Mouse (Mus musculus) MEL-GATA-1-ER (cell line): Measurements from ENCODE around the gene Tmem256.
A peak's percentile ranks its signal among the peaks of the same experiment; 100 is the strongest.

Experiments used
- DNase-seq: peaks from one replicate; pipeline ENCODE4 v3.0.0-alpha.2; 2012; ENCODE audit warnings: low read depth; ENCODE audit errors: extremely low read depth

The Tmem256 gene

DNA sequence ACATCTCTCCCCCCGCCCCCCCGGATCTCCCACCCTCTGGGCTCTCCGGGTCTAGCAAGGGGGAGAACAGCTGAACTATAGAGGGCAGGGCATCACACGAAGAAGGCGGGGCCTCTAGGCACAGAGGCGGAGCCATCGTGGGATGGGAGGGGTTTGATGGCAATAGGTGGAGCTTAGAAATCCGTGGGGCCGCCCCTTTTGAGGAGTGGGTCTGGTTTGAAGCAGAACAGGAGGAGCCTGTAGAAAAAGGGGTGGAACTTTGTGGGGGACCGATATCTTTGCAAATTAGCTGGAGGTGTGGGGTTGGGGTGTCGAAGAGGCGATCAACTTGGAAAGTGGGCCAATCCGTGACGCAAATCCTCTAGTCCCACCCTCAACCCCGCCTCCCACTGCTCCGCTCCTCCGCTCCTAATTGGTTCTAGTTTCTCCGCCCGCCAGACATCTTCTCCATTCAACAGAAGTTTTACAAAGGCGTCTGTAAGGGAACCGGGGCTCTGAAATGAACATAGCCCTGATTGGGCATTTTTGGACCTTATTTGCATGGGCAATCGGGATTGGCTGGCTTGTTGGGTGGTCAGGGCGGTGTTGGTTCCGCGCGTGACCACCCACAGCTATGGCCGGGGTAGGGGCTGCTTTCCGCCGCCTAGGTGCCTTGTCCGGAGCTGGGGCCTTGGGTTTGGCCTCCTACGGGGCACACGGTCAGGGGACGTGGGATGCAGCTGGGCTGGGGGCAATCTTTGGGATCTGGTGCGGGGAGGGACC lies at the start of gene Tmem256:
Tmem256 (plus strand) TSS at position 563 of the 762 bp plus-strand sequence.
- DNase-seq = peak; percentile 98

DNA sequence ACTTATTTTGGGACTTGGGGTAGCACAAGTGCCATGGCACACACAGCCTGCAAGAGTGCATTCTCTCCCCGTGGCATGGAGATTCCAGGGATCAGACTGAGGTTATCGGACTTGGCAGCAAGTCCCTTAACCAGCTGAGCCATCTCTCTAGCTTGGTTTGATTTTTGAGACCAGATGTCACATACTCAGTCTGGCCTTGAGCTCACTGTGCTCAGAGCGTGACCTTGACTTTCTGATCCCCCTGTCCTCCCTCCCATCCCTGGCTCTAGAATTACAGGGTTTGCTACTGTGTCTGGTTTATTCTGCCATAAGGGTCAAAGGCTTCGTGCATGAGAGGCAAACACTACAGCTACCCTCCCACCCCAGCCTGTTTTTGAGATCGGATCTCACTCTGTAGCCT lies 48.9 kb upstream of the Tmem256 start:
- DNase-seq = no peak

DNA sequence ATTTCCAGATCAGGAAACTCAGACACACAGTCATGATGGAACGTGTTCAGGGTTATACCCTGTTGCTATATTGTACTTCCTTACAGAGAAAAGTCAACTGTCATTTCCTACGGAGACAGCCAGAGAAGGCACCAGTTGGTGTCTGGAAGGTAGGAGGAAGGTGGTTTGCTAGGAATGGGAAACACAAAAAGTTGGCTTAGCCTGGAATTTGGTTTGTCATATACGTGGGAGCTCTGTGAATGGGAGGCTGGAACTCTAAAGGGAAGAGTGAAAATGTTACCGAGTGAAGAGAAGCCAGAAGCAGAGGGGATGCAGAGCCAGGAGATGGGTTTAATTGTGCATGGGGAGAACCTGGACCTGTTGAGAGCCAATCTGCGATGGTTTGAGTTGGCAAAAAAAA lies 46.9 kb upstream of the Tmem256 start:
- no peak for DNase-seq

DNA sequence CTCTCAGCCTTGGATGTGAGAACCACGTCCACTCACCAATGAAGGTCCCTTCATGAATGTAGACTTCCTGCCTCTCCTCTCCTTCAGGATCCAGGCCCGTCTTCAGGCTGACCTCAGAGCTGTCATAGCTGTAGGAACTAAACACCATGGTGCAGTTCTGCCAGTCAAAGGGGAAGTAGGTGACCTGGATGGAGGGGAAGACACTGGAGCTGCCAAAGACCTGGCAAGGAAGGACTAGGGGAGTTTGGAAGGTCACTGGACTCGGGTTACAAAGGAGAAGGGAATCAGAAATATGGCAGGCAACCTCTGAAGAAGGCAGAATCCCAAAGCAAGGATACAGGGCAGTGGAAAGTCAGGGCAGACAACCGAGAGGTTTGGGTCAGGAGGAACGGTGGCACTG lies 44.9 kb upstream of the Tmem256 start:
- DNase-seq = no peak

DNA sequence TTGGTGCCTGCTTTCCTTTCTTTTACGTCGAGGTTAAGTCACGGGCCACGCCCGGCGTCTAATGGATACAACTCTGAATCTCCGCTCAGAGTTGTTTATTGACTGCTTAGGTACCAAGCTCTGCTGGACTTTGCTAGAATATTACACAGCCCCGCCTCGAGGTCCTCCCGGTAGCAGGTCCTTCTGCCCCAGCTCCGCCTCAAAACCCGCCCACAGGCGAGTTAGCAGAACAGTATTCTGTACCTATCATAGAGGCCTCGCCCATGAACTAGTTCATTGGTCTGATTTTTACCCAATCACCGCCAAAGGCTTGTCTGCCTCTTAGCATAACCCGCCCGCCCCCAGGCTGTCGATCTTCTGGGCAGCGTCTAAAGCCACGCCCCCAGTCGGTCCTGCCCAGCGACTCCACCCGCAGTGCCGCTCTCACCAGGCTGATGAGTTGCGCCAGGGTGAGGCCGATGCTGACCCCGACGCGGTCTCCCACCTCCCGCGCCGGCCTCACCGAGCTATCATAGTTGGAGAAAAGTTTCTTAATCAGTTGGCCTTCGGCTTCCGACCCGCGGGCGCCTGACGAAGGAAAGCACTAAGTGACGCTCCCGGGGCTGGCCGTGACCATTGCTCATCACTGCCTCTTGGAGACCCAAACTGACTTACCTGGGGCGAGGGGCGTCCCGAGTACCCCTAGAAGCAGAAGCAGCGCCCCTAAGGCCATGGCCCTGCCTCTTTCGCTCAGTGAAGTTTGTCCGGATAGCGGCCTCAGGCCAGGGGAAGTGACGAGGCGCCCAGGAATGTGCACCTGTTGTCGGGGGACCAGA lies 42.9 kb upstream of the Tmem256 start, which contains the start of gene Chrnb1:
Chrnb1 (minus strand) TSS at position 776 of the 815 bp plus-strand sequence.
- peak; percentile 98 for DNase-seq

DNA sequence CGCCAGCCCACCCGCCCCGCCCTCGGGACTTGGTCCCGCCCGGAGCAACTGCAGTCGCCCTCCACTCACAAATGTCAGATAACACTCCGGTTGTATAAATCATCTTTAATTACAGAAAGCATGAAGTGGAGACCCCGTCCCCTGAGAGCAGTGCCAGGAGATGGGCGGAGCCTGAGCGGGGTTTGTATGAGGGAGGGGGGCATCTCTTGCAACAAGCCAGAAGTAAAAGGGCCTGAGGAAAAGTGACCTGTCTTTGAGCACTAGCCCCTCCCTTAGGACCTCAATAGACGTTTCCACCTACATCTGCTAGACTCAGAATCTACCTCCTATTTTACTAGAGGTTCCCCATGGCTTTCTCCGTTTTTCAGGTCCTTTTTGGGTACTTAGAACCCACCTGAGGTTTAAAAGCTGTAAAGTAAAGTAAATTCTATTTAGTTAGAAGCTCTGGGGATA lies 42.3 kb upstream of the Tmem256 start:
- no peak for DNase-seq

DNA sequence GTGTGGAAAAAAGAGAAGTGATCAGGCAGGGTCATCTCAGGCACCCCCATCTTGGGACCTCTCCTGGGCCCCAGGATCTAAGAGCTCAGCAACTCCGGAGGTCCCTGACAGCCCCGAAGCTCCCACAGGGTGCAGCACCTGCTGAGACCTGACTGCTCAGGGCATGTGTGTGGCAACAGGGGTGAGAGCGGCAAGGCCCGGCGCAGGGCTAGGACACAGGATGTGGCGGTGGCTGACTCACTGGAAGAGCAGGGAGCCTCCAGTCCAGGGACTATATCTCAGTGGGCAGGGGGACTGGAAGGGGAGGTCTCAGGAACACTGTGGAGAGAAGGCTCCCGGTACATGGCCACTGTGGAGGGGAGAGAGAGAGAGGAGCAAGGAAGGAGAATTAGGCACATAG lies 40.4 kb upstream of the Tmem256 start:
- DNase-seq = no peak

DNA sequence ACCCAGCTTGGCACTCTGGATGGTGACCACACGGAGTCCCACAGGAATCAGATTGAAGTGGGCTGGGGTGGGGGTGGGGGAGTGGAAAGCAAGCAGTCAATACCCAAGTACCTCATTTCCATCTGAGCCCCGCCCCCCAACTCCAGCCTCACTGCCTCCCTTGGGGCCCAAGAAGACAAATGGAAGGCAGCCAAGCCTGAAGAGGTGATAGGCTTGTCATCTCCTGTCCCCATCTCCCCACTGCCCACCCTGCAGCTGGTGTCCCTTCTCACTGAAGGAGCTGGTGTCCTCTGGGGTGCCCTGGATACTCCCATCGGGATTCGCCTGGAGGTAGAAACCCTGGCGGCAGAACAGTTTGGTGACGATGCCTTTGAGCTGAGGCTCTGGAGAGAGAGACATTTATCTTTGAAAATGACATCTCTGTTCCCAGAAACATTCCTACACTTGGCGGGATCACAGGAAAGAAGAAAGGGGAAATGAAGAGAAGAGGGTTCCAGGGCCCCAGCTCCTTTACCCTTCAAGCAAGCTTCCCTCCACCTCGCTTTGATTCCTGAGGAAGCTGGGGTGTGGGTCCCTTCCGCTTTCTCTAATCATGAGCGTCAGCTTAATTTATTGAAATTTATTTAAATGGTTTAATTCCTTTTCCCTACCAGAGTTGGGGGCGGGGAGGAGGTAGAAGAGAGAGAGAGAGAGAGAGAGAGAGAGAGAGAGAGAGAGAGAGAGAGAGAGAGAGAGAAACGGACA lies 38.7 kb upstream of the Tmem256 start:
- peak; percentile 74 for DNase-seq

DNA sequence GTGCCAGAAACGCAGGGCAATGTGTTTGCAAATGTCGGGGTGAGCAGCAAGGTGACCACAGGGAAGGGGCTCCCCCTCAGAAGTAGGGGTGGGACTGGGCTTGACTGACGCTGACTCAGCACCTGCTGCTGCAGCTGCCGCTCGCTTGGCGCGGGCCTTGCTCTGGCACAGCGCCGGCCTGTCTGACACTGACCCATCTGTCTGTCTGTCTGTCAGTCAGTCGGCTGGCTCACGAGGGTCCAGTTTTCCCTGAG lies 38.2 kb upstream of the Tmem256 start:
- peak; percentile 57 for DNase-seq

DNA sequence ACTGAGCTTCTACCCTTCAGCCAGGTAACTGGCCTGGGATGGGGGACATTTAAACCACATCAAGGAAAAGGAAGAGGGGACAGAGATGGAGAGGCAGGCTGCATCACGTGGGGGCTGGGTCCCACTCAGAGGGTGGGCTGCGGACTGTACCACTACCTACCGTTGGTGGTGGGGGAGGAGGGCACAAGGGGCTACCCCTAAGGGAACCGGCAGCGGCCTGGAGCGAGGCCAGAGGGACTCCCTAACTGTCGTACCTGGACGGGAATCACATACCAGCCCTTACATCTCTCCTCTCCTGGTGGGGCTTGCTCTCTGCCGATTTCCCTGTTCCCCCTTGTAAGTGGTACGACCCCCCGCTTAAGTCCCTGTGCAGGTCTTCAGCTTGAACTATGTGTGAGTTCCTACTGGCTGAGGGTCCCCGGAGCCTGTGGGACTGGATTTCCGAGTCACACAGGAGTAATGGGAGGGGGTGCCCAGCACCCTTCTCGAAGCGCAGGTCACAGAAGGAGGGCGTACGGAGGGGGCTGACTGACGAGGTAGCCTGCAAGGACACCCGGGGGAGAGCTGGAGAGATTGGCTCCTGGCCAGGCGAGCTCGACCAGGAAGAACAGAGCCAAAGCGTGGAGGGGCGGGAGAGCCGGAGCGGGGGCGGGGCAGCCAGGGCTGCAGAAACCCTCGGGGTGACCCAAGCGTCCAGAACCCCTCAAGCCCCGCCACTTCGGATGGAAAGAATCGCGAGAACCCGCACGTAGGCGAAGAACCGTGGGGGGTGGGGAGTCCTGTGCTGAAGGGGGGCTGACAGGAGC lies 37.7 kb upstream of the Tmem256 start:
- peak; percentile 79 for DNase-seq

DNA sequence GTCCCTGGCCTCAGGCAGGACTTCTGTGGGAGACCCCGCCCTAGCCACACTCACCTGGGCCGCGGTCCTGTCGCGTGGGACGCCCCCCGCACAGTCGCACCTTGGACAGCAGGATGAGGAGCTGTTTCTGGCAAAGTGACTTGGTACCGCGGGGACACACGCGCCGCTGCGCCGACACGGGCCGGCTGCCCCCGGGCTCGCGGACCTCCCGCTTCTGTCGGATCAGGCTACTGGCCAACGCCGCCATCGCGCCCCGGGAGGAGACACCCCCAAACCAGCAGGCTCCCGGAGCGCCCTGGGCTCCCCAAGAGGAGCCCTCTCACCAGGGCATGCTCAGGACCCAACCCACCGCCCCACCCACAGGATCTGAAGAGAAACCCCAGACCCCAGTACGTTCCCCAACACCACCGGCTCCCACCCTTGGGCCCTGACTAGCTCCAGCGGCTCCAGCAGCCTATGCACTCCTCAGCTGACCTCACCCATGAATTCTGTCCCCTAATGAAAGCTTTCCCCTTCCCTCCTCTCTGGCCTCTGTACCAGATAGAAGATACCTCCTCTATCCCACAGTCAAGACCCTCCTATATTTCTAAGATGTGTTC lies 36.8 kb upstream of the Tmem256 start, which contains the start of gene Fgf11:
Fgf11 (minus strand) TSS at position 479 of the 599 bp plus-strand sequence.
- DNase-seq = no peak

DNA sequence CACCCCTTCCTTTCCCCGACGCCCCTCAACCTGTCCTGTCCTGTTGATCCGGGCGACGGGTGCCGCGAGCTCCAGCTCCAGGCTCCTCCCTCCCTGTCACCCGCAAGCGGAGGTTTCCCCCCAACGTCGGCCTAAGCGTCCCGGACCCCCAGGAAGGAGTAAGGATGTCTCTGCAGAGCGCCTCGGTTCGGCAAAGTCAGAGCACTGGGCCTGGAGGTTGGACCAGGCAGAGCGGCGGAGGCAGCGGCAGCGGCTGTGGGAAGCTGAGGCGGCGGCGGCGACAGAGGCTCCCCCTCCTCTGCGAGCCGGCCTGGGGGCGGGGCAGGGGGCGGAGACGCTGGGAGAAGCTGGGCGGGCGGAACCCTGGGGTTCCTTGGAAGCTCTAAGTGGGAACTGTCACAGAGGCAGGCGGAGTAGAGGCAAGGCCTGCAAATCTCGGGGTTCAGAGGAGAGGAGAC lies 35.6 kb upstream of the Tmem256 start:
- peak; percentile 62 for DNase-seq

DNA sequence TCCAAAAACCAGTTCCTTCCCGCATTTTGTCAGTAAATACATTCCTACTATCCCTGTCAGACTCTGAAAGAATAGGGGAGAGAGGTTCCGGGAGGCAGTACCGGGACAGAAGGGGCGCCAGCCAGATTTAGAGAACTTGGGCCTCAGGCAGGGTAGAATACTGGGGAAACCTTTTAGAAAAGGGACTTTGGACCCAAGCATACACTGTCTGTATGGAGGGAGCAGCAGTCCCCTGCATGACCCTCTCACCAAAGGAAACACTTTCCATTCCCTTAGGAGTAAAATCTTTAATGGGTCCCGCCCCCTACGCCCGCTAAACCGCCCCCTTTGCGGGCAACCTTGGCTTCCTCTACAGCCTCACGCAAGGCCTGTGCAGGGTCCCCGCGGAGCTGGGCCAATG lies 35.0 kb upstream of the Tmem256 start:
- no peak for DNase-seq

DNA sequence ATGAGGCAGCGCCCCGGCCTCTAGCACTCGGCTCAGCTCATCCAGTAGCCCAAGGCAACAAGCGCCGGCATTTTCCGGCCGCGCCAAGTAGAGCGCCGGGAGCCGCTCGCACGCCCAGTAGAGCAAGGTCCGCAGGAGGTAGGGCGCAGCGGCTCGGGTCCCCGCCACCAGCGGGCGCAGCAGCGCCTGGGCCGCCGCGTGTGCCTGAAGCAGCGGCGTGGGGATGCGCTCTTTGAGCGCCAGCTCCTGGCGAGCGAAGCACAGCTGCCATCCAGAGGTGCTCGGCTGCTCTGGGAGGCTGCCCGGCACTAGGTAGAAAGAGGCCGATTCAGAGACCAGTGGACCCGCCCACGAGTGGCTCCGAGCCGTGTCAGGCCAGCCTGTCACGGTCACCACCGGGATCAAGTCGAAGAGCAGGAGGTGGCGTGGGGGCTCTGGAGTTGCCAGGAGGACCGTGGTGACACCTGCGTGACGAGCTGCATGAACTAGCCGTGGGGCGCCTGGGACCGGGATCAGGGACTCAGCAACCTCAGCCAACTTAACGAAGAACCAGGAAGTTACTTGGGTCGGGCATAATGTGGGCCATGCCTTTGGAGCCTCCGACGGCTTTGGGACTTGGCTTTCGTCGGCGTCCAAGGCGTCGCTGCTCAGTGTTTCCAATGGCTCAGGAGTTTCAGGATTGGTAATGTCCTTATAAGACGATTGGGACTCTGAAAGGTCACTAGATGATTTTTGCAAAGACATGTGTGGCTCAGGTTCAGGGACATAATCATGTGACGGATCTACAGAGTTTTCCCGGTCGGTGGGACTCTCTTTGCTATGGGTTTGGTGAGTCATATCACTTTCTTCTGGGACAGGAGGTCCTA lies 34.3 kb upstream of the Tmem256 start:
- DNase-seq = peak; percentile 36

DNA sequence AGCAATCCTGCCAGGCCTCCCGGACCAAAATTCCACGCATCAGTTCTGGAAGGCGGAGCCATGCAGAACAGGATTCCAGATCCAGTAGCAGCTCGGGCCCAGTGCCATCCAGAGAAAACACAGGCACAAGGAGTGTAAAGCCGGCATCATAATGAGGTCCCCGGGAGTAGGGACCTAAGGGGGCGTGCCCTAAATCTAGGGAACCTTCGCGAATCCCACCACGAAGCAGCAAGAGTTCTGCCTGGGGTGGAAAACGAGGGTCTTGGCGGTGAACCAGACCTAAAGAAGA lies 33.7 kb upstream of the Tmem256 start:
- no peak for DNase-seq

DNA sequence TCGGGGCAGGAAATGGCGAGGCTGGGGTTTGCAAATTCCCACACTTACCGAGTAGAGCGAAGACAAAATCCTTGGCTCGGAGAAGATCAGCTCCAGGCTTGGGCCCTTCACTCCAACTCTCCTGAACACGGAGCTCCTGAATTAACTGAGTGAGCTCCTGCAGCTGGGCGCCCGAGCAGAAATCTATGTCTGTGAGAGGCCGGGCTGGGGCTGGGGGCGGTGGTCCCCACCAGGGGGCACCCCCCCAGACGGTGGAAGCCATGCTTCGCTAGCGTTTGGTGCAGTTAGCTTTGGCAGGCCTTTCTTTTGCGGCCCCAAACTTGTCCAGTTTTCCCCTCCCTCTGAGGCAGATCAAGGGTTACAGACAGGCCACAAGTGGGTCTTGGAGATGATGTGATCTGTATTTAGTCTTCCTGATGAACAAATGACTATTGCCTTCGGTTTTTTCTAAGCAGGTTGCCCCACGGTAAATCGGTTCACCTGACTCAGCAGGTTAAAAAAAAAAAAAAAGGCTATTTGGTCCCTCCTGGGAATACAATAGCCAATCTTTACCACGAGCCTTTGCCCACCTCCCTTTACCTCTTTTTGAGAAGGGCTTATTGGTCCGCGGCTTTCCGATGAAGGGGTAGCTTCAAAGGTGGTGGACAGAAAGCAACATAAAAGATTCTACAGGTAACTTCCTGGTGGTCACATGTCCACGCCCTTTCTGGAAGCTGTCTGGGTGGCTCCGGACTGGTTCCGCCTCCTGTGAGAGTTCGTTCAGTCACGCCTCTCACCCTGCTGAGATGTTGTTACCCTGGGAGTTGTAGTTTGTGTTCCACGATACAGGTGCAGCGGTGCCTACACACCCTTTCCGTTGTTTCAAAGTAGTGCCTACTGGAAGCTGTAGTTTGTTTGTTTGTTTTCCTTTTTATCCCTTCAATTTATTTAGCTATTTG lies 33.1 kb upstream of the Tmem256 start, which contains the start of gene Tmem102:
Tmem102 (minus strand) TSS at position 653 of the 938 bp plus-strand sequence.
- no peak for DNase-seq

DNA sequence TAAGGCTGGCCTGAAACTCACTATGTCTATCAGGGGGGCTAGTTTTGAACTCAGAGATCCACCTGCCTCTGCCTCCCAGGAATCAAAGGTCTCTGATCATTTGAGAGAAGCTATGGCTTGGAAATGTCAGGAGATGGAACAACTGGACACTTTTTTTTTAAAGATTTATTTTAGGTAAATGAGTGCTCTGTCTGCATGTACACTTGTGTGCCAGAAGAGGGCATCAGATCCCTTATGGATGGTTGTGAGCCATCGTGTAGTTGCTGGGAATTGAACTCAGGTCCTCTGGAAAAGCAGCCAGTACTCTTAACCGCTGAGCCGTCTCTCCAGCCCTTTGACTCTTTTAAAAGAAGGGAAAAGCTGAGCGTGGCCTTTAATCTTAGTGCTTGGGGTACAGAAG lies 31.9 kb upstream of the Tmem256 start:
- DNase-seq = no peak

DNA sequence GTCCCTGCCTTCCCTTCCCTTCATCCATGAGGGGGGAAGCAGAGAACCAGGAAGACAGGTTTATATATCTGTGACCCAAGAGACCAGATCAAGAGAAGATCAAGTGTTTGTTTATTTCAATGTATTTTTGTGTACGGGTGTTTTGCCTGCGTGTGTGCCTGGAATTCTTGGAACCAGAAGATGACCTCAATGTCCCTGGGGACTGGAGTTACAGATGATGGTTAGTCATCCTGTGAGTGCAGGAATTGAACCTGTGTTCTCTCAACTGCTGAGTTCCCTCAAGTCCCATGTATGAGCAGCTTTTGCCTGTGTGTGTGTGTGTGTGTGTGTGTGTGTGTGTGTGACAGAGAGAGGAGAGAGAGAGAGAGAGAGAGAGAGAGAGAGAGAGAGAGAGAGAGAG lies 30.7 kb upstream of the Tmem256 start:
- no peak for DNase-seq

DNA sequence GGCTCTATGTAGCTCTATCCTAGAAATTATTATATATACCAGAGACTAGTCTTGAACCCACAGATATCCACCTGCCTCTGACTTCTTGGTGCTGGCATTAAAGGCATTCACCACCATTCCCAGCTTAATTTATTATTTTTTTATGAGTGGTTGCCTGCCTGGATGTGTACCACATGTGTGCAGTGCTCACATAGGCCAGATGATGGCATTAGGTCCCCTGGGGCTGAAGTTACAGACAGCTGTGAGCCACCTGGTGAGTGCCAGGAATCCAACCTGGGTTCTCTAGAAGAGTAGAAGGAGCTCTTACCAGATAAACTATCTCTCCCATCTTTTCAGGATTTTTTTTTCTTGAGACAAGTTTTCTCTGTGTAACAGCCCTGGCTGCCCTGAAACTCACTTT lies 28.0 kb upstream of the Tmem256 start:
- DNase-seq = no peak
